25 mouse cellular contexts compared by ENCODE assay signal in the genomic region with DNA sequence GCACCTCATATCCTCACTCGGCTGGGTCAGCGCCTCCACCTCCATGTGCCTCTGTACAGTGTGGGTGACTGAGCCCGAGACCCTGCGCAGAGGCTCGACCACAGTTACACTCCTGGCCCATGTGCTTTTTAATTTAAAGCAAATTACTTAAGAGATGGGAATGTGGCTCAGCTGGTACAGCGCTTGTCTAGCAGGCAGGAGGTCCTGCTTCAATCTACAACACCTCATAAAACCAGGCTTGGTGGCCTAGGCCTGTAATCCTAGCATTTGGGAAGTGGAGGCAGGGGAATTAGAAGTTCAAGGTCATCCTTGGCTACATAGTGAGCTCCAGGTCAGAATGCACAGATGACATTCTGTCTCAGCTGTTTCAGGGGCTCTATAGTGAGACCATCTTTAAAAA. TPM values are rescaled to one million over a fixed set of nuclear protein-coding genes. Genes with fewer than 3 reads are reported as not detected.
"Had no signal": no experiment of that assay in that cellular context is flagged by ENCODE, and none has a peak within 500 bp of the region (broad histone marks: within the 10 kb centered on the region; RNA-seq: fewer than 3 reads in every experiment).

No protein-coding gene starts in this region.

- H3K4me2 ChIP-seq: limb, embryonic 15.5 days; lung, embryonic 14.5 days; midbrain, embryonic 11.5 days; midbrain, embryonic 15.5 days; neural tube, embryonic 12.5 days; neural tube, embryonic 15.5 days had no signal

- H3K4me3 ChIP-seq: layer of hippocampus, adult 2 months; limb, embryonic 15.5 days; midbrain, embryonic 15.5 days; neural tube, embryonic 12.5 days; neural tube, embryonic 15.5 days had no signal

- H3K27ac ChIP-seq: kidney, postnatal 0 days; layer of hippocampus, adult 2 months; limb, embryonic 15.5 days; midbrain, embryonic 15.5 days; neural tube, embryonic 12.5 days; neural tube, embryonic 15.5 days had no signal

- H3K9me3 ChIP-seq: limb, embryonic 15.5 days; midbrain, embryonic 15.5 days; neural tube, embryonic 12.5 days; neural tube, embryonic 15.5 days had no signal

- H3K36me3 ChIP-seq: midbrain, embryonic 15.5 days had no signal

- H3K9ac ChIP-seq: limb, embryonic 15.5 days; lung, embryonic 14.5 days; midbrain, embryonic 15.5 days; neural tube, embryonic 12.5 days; neural tube, embryonic 15.5 days had no signal

- H3K27me3 ChIP-seq: limb, embryonic 15.5 days; midbrain, embryonic 15.5 days; neural tube, embryonic 12.5 days; neural tube, embryonic 15.5 days had no signal

- DNase-seq: kidney, adult 2 months; kidney, postnatal 25 days; layer of hippocampus, adult 9-11 months; lung, embryonic 14.5 days; lung, postnatal 10 days; right cerebral cortex, adult 18-20 months; right cerebral cortex, postnatal 14 days; right cerebral cortex, postnatal 4 days; thymus, adult 2 months; thymus, postnatal 14 days; thymus, postnatal 4 days had no signal

- ATAC-seq: intestine, postnatal 0 days; midbrain, embryonic 15.5 days had no signal

RNA-seq across cellular contexts. Expression of gene Ankdd1a, which starts 38.8 kb away (rescaled TPM):
- total RNA-seq: megakaryocyte progenitor cell, adult 5-6 weeks; megakaryocyte-erythroid progenitor cell, adult 5-6 weeks had no signal
- polyA plus RNA-seq: intestine, embryonic 14.5 days; intestine, postnatal 0 days; kidney, embryonic 14.5 days; limb, embryonic 11.5 days; midbrain, embryonic 11.5 days; stomach, embryonic 14.5 days had no signal
